Mouse (Mus musculus): Measurements from ENCODE around the gene Azin2.
A peak's percentile ranks its signal among the peaks of the same experiment; 100 is the strongest.

GRCm38 (mm10) chr4:128993025-128993662 is 30.9 kb upstream of the Azin2 start:
- no peak for TF ChIP-seq CEBPB (IDR thresholded peaks at IDR 0.05; ENCODE audit: low read depth)
- no peak for TF ChIP-seq CTCF (IDR thresholded peaks at IDR 0.05; ENCODE audit: control insufficient read depth, insufficient read depth, insufficient read length)
- TF ChIP-seq FOSL1 (IDR thresholded peaks at IDR 0.05; ENCODE audit: insufficient read depth, low read length, poor library complexity, severe bottlenecking): no peak
- TF ChIP-seq USF1 (IDR thresholded peaks at IDR 0.05; ENCODE audit: low read depth): no peak
- no peak for TF ChIP-seq MYOD1 (IDR thresholded peaks at IDR 0.05; ENCODE audit: control insufficient read depth, insufficient read length, low read depth)
- no peak for TF ChIP-seq MYOG (IDR thresholded peaks at IDR 0.05; ENCODE audit: control insufficient read depth, extremely low read depth, insufficient read length)
- peak; percentile 98 for TF ChIP-seq MAX (IDR thresholded peaks at IDR 0.05)
